Mouse (Mus musculus) spleen, postnatal 36 days (tissue): ENCODE measurements at regions not wholly inside any gene's neighbourhood (a gene's known extent, or its start where the extent isn't known, plus 50 kb on each side); places are given as distances from the start of the nearest gene placed in this dataset.
"Not testable (repeated sequence)": the region's sequence is repeated elsewhere in the genome, so short reads cannot be mapped to it uniquely, and the experiment has no call there.

Source experiments
- DNase-seq, 2 experiments: peaks; one replicate each; pipeline ENCODE4 v3.0.0; 2022; ENCODE audit warnings: low spot score in 2 of 2, mixed read lengths in 1 of 2

- no peak for DNase-seq
These were observed 170.6 kb downstream of the Eipr1 start for GRCm38 (mm10) chr12:28922236-28922635.

DNA sequence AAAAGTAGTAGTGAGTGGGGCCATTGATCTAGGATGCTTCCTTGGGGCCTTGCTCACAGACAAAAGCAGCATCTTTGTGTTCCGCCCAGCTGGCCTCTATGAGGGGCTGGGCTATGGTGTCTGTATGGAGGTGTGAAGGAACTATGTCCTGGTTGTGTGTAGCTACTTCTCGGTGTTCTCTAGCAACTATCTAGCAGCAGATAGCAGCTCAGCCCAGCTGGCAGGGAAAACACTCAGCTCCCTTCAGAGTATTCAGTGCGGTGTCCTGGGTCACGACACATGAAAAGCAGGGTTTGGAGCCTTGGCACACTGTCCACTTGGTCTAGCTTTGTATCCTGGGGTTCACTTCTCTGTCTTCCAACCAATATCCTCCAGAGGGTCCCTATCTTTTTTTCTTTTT, 173.6 kb downstream of the Eipr1 start:
- no peak for DNase-seq

DNA sequence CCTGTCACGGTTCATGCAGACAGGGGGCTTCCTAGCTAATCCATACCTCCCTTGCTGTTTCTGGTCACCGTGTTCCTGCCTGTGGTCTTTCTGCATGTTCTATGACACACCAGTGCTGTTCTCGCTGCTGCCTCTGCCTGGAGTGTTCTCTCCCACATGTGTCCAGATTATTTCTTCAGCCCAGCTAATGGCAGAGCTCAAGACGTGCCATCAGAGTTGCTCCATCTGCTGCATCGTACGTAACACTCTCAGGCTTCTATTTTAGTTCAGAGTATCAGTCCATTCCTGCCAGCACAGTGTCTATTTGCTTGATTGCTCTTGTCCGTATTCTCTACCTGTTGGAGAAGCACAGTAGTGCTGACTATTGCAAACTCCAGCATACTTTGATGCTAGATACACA, 188.3 kb downstream of the Eipr1 start:
- DNase-seq: no peak

DNA sequence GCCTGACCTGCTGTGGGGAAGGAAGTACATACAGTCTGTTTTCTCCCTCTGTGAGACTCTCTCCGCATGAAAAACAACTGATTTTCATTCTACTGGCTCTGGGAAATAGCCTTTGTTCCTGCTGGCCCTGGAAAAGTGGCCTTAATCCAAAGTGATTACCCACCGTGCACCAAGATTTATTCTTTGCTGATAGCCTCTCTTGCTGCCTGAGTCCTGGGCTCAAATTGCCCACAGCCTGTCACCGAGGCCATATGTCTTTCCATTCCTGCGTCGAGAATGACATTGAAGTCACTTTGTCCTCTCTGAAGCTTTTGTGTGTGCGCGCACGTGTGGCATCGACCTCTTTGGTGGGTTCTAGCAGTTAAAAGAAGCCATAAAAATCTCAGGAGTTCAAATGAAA, 197.3 kb downstream of the Eipr1 start:
- no peak for DNase-seq

DNA sequence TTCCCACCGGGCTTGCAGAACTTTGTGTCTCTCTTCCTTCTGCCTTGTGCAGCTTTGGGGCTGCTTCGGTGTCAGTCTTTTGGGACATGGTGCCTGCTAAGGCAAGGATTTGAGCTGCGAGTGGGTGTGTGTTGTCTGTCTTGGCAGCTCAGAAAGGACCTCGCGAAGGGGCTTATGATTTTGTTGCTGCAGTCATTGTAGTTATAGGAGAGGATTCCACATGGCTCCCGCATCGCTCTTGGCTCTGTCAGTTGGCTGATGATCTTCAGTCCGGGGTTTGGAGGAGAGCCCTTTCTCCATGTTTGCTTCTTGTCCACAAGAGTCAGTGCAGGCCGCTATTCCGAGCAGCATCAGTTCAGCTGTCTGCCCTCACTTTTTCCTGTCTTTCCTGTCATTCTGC, 197.7 kb downstream of the Eipr1 start:
- no peak for DNase-seq

GRCm38 (mm10) chr12:28957155-28957554, 205.6 kb downstream of the Eipr1 start:
- no peak for DNase-seq

DNA sequence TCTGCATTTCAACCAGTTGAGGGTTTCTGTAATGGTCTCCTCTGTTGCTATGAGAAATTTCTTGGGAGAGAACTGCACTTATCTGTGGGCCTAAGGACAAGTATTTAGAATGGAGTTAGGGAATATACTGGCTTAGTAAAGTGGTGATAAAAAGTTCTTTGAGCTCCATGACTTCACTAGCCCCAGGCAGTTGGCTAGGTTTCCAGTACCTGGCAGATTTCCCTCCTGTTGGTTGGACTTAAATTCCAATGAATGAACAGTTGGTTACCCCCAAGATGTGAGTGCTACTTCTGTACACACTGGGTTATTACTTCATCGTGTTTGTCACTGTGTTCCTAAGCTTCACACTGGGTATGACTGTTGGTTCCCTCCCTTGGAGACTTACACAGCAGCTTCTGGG, 207.1 kb downstream of the Eipr1 start:
- DNase-seq: no peak

DNA sequence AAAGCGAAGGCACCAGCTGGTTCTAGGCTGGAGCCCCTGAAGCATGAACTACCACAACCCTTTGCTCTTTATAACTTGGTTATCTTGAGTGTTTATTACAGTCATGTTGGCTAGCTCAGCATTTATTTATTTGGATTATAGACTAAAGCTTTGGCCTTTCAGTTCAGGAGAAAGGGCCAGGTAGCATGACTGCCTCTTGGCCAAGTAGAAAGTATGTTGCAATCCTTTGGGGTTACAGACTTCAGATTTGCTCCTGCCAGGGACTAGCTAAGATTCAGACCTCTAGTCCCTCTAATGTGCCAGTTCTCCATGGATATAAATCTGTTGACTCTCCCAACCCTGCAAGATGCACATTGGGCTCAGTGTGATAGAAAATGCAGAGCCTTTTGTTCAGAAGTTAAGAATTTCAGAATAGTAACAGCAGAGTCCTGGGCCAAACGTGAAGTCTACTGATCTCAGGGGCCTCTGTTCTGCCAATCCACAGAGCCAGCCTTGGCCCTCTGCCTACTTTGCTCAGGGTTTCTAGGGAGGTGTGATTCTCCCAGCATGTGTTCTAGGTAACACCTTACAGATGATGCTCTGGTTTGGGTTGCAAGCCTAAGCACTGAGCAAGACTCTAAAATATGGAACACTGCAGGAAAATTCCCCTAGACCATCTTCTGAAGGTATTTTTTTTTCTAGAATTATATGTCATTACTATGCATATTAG, 218.2 kb downstream of the Eipr1 start:
- no peak for DNase-seq

GRCm38 (mm10) chr12:28974571-28975041, 223.0 kb downstream of the Eipr1 start:
- DNase-seq: no peak

- DNase-seq: no peak
These were observed 223.6 kb downstream of the Eipr1 start for GRCm38 (mm10) chr12:28975249-28975648.

DNA sequence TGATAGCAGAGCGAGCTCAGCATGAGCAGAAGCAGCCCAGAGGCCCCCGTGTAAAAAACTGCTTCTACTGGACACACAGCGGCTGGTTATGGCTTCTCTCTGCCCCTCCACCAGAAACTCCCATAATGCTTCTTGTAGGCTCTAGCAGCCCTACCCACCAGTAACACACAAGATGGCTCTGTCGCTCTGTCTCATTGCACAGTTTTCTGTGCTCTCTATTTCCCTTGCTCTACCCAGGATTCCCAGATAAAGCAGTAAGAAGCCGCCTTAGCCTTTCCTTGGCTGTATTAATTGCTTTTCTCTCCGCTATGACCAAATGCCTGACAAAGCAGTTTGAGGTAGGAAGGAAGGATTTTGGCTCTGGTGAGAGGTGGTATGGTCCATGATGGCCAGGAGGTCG, 228.1 kb downstream of the Eipr1 start:
- no peak for DNase-seq

DNA sequence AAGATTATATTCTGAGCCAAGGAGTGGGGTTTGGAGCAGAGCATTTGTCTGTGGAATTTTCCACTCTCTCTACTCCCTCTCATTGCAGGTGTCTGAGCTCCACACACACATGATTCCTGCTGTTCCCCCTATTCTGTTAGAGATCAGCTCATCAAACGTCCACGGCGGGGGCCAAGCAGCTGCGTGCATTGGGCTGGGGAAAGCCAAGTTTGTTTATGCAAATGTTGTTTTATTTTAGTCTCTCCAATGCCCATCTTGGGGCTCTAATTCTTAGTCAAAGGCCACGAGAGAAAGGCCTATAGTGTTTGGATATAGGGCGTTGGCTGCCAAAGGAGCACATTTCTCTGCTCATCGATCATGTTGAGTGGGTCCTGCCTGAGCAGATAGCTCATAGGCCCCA, 234.6 kb downstream of the Eipr1 start:
- DNase-seq: peak; percentile 2 to 3

DNA sequence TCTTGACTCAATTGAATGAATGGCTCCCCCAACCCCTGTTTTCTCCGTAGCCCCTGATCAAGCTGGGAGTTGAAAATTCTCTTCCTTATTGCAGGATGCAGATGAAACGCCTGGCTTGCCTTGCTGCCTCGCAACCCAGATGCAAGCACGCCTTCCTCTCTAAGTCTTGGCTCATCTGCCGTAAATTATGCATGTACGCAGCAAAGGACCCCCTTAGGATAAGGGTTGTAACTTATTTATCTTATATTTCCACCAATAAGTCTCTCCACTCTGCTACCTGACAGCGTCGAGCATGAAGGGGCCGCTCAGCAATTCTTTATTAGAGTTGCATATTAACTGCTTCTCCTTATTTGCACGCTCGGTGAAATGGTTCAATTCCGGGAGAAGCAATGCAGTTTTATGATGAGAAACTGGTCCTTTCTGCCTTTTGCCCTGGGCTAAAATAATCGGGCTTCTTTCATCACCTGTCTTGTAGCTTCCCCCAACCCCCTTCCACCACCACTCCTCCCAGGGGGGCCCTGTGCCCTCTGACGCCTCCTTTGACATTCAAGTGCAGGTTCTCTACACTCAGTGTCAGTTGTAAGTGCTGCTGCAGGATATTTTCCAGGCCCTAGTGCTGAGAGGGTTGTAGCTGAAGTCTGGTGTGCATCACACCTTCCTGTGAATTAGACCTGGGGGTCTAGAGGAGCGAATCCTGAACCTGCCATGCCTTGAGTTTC, 246.0 kb downstream of the Eipr1 start:
- DNase-seq: no peak

GRCm38 (mm10) chr12:28999963-29000451, 248.4 kb downstream of the Eipr1 start:
- no peak for DNase-seq

GRCm38 (mm10) chr12:29004504-29004903, 252.9 kb downstream of the Eipr1 start:
- no peak for DNase-seq

- no peak for DNase-seq
These were observed 263.0 kb downstream of the Eipr1 start for GRCm38 (mm10) chr12:29014601-29015000.

DNA sequence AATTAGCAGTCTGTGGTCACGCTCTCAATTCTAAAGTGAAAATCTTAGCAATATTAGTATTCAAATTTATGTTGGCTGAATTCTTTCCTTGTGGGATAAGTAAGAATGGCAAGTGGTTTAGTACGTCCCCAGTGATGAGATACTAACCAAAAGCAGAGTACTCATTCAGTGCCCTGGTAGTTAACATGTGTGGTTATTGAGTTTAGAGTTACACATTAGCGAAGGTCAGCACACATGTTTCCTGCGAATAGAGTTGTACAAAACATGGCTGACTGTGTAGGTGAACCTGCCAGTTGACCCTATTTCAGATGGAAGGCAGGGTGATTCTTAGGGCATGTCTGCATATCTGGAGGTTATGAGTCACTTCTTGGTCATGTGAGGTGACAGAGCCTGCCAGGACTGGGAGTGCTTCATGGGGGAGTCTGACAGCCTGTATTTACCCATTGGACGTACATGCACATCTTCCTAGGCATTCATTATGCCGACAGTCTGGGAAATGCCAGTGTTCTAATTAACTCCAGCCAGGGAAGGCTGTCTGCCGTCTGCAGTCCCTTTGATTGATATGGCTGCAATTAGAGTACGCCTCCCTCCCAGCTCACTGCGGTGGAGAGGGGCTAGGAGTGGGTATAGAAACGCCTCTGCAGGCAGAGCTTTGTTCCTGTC, 263.7 kb downstream of the Eipr1 start:
- DNase-seq: no peak

DNA sequence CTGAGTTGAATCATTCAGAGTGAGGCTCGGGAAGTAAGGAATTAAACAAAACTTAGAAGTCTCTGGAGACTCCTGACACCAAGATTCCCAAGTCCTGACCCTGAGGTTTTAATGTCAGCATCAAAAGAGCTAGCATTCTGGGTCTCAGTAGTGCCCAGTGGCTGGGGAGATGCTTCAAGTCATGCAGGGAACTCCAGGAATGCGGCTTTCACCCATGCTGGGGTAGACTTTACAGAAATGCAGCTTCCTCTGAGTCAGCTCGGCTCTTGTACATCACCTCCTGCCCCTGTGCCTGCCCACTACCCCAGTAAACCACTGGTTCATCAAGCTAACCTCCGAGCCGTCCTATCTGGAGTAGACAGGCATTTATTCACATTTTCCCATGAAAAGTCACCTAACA, 269.5 kb downstream of the Eipr1 start:
- no peak for DNase-seq

- no peak for DNase-seq
These were observed 276.6 kb downstream of the Eipr1 start for GRCm38 (mm10) chr12:29028171-29028570.

- no peak for DNase-seq
These were observed 277.9 kb downstream of the Eipr1 start for GRCm38 (mm10) chr12:29029461-29029860.

GRCm38 (mm10) chr12:29046009-29046408, 294.4 kb downstream of the Eipr1 start:
- no peak for DNase-seq

DNA sequence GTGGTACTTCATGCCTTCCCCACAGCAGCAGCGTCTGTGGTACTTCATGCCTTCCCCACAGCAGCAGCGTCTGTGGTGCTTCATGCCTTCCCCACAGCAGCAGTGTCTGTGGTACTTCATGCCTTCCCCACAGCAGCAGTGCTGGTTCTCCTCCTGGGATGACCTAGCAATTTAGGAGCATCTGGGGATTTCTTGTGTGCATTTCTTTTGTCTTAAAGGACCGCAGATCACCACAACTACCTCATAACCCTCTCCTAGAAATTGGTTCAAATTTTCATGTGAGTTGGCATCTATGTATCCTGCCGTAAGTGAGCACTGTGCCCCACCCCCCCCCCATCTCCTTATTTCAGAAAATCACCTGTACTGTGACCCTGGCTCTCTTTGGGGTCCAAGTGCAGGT, 297.0 kb downstream of the Eipr1 start:
- not testable (repeated sequence) for DNase-seq

DNA sequence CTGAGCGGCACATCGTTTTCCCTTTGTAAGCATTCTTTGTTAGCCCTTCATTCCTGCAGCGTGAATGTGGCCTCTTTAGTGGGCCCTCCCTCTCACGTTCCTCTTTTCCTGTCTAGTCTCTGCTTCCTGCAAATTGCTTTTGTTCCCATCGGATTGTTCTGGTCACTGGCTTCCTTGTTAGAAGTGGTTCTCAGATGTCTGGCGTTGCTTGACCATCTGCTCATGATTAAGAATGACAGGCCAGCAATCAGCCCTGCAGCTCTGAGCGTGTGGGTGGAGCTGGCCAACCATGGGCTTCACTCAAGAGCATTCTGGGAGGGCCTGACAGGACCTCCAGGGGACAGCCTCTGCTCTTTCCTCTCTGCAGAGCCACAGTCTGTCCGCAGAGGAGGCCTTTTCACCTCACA, 297.5 kb downstream of the Eipr1 start:
- no peak for DNase-seq
